Mouse (Mus musculus): ENCODE measurements at regions not wholly inside any gene's neighbourhood (a gene's known extent, or its start where the extent isn't known, plus 50 kb on each side); places are given as distances from the start of the nearest gene placed in this dataset.
A peak's percentile ranks its signal among the peaks of the same experiment; 100 is the strongest.

DNA sequence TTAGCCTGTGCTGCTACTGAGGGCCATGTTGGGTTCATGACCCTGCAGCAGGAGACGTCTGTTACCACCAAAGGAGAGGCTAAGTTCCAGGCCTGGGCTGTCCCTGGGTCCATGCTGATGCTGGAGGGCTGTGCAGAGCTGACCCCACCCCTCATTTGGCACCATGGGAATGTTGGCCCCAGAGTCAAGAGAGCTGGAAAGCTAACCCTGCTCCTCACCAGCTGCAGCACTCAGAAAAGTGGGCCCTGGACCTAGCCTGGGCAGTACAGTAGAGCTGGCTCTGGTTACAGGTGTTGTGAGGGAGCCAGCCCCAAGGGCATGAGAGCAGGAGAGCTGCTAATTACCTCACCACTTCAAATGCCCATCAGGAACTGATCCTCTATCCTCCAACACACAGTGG lies 500.9 kb upstream of the Nr5a2 start:
- DNase-seq (ENCODE audit: low spot score in 2 of 2) = no peak

- DNase-seq (ENCODE audit: low spot score in 2 of 2) = peak in 1 of 2 experiments; percentile 6
Observed at GRCm38 (mm10) chr1:137453446-137454208, 493.4 kb upstream of the Nr5a2 start.

DNA sequence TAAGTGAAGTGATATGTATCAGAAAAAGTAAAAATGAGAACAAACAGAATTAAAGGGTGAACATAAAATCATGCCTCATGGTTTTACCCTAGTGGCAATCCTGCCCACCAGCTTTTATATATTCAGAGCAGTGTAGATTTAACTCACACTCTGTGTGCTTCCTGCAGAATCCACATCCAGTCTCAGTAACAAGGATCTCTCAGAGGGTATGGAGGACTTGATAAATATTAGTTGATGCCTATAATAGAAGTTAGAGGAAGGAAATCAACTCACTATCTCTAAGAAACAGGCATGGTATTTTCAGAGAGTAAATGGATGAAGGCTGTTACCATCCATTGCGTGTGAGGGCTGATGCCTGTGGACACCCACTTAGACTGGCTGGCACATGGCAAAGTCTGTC lies 492.5 kb upstream of the Nr5a2 start:
- DNase-seq (ENCODE audit: low spot score in 2 of 2) = no peak

GRCm38 (mm10) chr1:137446497-137446896 lies 486.2 kb upstream of the Nr5a2 start:
- DNase-seq (ENCODE audit: low spot score in 2 of 2) = no peak

DNA sequence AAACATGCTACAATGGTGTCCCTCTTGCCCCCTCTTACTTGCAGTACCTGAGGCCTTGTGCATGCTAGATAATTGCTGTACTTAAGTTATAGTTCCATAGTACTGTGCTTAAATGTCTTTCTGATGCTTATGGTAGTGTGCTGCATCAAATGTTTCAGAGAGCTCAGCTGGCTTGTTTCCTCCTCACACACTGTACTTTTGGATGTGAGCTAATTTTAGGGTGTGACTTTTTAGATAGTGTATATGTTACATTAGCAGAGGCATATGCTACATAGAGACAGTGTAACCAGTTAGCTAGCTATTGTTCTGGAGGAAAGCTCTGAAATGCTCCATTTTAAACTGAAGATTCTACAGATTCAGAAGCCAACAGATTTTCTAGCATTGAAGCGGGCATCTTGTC lies 467.9 kb upstream of the Nr5a2 start:
- DNase-seq (ENCODE audit: low spot score in 2 of 2) = no peak

GRCm38 (mm10) chr1:137418388-137418787 lies 458.1 kb upstream of the Nr5a2 start:
- no peak for DNase-seq (ENCODE audit: low spot score in 2 of 2)

GRCm38 (mm10) chr1:137396736-137397135 lies 436.5 kb upstream of the Nr5a2 start:
- no peak for DNase-seq (ENCODE audit: low spot score in 2 of 2)

GRCm38 (mm10) chr1:137387509-137387908 lies 427.3 kb upstream of the Nr5a2 start:
- no peak for DNase-seq (ENCODE audit: low spot score in 2 of 2)

DNA sequence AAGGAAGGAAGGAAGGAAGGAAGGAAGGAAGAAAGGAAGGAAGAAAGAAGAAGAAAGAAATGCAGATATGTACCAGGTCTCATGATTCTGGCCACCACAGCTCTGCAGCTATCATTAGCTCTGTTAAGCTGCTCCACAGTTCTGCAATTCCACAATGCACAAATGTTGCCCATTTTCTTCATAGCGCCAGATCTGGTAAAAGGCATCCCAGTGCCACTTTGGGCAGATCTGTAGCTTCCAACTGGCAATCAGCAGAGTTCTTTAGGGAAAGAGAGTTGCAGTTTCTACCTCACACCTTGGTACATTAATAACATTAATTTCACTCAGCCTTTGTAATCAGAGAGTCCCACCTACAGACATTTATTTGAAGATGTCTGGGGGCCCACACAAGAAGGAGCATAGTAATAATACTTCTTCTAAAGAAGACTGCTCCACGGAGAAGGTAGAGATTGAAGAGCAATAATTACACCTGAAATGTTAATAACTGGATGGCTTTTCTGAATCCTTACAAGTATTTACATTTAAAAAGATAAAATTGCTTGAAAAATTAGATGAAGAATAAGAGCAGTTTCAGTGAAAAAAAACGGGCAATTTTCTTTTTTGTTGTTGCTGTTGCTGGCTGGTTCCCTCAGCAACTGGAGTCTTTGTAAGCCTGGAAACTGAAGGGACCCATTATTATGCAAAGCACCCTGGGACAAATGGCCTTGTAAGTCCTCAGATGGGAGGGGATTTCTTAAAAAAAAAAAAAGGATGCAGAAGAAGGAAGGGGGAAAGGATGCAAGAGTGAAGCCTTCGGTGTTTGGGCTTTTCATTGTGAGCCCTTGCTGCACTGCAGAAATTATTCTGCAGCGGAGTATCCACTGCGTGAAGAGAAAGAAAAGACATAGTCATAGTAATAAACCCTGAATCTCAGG lies 418.1 kb upstream of the Nr5a2 start:
- DNase-seq (ENCODE audit: low spot score in 2 of 2) = peak in 1 of 2 experiments; percentile 15

DNA sequence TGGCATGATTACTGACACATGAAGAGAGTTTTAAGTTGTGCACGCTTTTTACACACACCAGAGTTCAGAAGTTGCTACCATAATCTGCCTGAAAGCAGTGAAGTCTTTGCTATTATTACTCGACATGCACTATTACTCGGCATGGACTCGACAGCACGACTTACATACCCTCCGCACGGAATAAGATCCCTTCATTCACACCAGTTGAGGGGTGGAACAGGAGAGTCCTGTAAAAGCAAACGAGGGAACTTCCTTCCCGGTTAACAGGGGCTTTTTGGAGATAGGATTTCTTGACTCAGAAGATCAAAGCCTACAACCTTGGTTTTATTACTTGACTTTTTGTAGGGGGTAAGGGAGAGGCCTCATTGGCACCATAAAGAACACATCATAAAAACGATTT lies 416.4 kb upstream of the Nr5a2 start:
- DNase-seq (ENCODE audit: low spot score in 2 of 2) = no peak

DNA sequence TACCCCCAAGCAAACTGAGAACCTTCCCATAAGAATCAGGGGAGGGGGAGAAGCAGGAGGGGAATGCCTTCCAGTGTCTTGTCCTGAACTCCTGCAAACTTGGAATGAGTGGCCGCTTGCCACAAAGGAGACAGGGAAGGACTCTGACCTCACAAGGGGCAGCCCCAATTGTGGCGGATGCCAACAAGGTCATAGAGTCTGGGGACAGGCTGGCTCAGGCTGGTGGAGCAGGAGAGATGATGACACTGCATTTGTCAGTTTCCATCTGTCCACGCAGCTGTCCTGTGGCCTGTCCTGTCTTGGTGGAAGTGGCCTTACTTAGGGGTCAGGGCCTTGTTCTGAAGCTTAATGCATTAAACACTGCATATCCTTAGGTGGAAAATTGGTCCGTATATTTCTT lies 414.4 kb upstream of the Nr5a2 start:
- no peak for DNase-seq (ENCODE audit: low spot score in 2 of 2)

DNA sequence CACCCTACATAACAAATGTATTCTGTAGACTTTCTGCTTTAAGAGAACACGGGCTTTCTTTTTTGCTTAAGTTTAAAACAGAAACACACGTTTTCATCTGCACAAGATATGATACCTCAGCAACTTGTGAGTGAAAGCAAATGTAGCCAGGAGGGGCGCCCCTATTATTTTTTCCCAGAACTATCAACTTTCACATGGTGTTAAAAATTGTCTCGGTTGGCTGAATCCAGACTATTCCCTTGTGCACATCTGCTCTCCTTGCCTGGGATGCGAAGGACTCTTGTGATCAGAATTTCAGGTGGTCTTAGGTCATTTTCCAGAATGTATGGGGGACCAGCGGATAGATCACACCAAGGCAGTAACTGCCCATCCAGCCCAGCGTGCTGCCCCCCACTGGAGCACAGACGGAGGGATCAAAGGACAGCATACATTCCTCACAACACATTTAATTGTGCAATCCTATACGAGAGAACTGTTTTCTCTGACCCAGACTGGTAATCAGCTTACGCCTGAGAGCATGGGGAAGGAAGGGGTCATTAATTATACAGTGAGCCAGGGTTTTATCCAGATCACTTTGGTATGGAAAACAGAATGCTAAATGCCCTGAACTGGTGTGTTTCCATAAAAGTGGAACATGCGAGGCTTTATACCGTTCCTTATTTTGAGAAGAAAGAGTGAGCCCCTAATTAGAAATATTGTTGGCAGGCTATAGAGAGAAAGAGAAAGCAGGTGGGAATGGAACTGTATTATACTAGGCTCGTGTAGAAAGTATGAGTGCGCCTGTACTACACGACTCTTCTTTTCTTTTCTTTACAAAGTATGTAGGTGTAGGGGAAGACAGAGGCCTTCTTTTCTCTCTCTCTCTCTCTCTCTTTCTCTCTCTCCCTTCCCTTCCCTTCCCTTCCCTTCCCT lies 413.5 kb upstream of the Nr5a2 start:
- DNase-seq (ENCODE audit: low spot score in 2 of 2) = no peak

- DNase-seq (ENCODE audit: low spot score in 2 of 2) = no peak
Observed at GRCm38 (mm10) chr1:137372236-137372635, 412.0 kb upstream of the Nr5a2 start.

DNA sequence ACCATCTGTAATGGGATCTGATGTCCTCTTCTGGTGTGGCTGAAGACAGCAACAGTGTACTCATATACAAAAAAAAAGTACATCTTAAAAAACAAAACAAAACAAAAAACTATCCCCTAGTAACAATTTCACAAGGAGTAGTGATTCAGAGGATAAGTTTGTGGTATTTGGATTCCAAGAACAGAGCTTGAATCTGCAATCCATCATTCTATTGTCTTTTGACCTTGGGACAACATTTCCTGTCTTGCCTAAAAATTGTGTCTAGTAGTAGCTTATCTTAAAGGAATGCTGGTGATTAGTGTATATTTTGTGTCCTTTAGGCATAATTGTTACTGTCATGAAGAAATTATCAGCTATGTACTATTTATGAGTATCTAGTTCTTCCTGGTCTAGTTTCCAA lies 404.1 kb upstream of the Nr5a2 start:
- DNase-seq (ENCODE audit: low spot score in 2 of 2) = no peak

- no peak for DNase-seq (ENCODE audit: low spot score in 2 of 2)
Observed at GRCm38 (mm10) chr1:137363969-137364368, 403.7 kb upstream of the Nr5a2 start.

GRCm38 (mm10) chr1:137363561-137363960 lies 403.3 kb upstream of the Nr5a2 start:
- no peak for DNase-seq (ENCODE audit: low spot score in 2 of 2)

- no peak for DNase-seq (ENCODE audit: low spot score in 2 of 2)
Observed at GRCm38 (mm10) chr1:137360688-137361570, 400.7 kb upstream of the Nr5a2 start.

DNA sequence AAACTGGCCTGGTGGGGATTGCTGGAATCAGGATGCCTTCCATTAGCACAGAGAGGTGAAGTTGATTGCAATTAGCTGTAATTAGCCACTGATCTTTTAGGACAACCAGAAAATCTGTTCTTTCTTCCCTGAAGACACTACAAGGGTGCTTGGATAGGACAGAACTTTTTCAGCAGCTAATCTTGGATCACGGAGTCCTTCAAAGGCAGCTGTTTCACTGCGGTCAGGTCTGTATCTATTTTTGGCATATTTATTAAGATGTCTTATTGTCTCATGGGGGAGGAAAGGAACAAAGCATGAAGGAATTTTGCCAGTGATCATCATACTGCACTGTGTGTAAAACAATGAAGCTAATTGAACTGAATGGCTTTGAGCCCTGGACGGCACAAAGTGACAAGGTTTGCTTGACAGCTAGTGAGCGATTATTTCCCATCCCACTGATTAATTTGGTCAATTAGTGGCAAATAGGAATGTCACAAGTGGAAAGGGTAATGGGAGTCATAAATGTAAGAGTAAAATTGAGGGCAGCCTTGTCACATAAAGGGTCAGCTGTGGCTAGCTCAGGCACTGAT lies 395.8 kb upstream of the Nr5a2 start:
- DNase-seq (ENCODE audit: low spot score in 2 of 2) = no peak

DNA sequence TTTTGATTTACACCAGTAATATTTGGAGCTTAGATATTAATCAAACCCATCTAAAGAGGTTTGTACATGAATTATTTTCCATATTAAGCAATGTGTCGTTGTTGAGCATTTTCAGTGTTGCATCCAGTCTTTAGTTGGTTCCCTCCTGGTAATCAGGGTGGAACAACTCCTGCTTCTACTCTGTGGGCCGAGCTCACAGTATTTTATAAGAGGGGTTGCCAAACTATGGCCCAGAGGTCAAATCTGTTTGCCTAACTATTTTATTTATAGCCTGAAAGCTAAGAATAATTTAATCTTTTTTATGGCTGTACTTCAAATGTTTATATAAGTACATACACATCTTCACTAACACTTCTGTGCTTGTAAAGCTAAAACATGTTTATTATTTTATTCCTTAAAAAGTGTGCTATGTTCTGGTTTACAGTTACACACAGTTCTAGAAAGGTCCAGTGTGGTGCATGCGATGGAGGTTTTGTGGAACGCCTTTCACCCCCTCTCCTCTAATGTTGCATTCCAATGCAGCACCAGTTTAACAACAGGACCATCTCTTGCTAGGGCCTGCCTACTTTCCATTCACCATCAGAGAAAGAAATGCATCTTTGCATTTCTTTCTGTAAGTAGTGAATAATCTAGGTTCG lies 392.3 kb upstream of the Nr5a2 start:
- DNase-seq (ENCODE audit: low spot score in 2 of 2) = no peak
